Mouse (Mus musculus) mature B cell (primary cell): ENCODE measurements around the gene Steap3.

Experiments
- in situ Hi-C: fragments of 300-500 bp; cut with MboI; formaldehyde crosslinking; loops from 2 replicates; pipeline ENCODE4 v1.14.3; 2019

The Steap3 gene

DNA sequence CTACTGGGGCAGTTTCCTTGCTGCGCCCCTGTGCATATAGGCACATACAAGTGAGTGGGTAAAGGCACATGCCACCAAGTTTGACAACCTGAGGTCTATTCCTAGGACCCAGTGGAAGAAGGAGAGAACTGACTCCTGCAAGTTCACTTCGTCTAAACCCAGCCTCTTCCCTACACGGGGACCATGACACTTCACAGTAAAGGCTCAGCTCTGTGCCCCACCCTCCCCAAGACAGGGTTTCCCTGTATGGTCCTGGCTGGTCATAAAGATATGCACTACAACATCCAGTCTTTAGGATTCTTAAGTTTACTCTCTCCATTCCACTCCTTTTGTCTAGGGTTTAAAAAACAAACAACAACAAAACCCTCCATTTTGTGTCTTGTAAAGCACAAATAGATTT lies 21.9 kb downstream of the Steap3 start:
- in situ Hi-C loops = no loop called here

DNA sequence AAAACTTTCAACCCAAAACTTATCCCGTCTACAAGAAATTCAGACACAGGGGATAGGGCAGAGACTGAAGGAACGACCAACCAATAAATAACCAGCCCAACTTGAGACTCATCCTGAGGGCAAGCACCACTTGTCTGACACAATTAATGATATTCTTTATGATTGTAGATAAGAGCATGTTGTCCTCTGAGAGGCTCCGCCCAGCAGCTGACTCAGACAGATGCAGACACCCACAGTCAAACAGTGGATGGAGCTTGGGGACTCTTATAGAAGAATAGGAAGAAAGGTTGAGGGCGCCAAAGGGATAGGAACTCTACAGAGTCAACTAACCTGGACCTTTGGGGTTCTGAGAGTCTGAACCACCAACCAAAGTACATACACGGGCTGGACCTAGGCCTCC lies 22.7 kb downstream of the Steap3 start:
- in situ Hi-C loops = no loop called here

DNA sequence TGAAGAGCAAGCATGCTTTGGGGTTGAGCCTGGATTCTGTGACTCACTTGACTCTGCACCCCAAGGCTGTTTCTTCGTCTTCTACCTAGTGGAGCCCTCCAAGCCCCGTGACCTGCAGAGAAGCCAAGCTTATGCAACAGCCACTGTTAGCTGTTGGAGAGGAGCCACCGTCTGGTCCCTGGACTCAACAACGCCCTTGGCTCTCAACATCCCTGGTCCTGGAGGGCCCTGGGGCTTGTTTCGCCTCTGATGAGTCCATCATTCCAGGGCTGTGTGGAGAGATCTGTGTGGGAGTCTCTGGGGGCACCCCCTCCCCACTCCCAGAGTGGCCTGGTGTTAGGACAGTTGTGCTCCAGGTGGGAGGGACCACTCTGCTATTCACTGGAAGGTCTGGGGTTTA lies 24.3 kb downstream of the Steap3 start:
- in situ Hi-C loops = no loop called here

DNA sequence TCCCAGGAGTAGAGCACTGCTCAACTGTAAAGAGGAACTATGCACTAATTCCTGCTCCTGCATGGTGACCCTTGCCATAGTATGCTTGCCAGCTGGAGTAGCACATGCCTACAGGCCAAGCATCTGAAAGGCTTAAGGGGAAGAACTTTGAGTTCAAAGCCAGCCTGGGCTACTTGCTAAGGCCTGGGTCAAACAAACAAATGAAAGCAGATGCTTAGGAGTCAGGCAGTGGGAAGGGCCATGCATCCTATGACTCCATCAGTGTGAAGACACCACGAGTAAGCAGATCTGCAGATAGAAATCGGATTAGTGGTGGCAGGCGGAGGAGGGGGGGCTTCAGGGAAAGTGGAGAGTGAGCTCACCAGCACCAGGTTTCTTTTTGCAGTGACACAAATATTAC lies 25.2 kb downstream of the Steap3 start:
- in situ Hi-C loops = no loop called here

DNA sequence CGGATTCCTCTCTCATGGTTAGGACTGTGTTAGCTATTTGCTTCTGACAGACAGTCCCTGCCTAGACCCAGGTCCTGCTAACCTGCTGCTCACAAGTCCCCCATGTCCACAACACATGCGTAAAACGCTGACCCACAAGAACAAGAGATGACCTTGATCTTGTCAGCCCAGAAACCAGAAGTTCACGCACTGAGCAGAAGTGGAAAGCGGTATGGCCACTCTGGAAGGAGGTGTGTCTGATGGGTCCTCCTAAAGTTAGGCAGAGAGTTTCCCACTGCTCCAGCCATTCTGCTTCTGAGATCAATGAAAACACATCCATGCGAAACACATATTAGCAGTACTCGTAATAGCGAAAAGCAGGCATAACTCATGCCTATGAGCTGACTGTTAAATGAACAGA lies 25.6 kb downstream of the Steap3 start:
- in situ Hi-C loops = no loop called here

DNA sequence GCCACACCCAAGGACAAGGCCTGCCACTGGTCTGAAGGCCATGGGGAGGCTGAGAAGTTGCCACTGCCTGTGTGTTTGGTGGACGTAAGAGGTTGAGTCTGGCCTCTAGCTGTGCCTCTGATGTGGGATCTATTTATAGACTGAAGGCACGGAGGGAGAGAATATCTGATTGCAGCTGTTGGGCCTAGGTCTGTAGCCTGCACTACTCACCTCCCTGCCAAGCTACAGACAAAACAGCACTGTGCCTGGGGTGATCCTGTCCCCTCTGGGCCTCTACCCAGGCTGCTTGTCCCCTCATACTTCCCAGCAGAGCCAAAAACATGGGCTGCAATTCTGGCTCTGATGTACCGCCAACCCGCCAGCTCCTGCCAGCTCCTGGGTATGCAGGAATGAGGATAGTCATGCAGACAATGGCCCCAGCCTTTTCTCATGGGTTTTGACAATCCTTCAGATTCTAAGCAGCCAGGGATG lies 26.8 kb downstream of the Steap3 start:
- in situ Hi-C loops = no loop called here

DNA sequence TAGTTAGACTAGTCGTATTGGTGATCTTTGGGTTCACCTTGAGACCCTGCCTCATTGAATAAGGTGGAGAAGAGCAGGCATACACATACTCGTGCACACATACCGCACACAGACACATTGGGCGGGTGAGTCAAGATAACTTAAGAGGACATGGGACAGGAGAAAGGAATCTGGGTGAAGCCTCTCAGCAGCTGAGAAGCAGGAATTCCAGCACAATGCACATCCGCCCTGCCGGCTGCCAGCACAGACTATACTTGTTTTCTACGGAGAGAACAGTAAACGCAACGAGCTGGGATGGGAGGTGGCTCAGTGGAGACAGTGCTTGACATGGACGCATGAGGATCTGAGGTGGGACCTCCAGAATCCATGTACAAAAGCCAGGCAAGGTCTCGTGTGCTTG lies 27.9 kb downstream of the Steap3 start:
- in situ Hi-C loops = no loop called here

DNA sequence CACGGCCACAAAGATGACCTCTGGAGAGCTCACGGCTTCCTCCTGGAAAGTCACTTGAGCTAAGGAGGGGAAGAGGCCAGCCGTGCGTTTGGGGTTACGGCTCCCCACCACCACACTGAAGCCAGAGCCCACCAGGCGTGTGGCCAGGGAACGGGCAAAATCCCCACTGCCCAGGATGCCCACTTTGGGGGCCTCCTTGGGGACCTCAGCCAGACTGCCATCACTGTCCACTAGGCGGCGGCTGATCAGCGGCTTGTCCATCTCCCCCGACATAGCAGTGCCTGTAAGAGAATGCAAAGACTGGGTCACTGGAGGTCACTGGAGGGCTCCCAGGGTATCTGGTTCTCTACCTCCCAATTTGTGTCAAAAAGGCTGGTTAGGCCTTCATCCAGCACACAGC lies 28.5 kb downstream of the Steap3 start:
- in situ Hi-C loops = no loop called here

DNA sequence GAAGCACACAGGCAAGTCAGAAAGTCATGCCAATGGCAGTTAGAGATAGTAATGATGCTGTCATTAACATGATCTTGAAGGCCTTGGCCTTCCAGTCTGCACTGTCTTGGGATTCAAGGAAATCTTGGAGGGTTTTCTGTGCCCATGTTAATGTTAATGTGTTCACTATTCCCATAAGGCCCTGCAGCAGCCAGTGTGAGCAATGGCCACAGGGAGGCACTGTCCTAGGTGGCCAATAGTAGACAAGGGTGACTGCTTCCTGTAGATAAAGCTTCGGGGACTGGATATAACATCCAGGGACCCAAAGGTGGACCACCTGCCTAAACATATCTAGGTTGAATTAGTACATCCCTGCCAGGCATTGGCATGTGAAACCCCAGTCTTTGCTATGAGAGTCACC lies 35.4 kb downstream of the Steap3 start:
- in situ Hi-C loops = no loop called here

DNA sequence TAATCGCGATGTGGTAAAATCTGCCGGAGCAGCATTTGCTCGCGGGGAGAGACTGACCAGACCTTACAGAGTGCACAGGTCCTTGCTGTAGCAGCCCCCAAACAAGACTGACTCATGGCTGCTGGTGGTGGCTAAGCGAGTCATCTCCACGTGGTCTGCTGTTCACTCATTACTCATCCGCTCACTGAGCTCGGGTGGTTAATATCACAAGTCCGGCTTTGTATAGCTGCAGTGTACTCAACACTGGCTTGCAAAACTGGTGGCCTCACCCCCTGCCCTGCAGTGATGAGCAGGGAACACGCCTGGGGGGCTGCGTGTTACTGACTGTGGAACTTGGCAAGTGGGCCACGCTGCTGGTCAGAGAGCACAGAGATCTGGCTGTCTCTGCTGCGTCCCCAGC lies 36.1 kb downstream of the Steap3 start:
- in situ Hi-C loops = no loop called here

DNA sequence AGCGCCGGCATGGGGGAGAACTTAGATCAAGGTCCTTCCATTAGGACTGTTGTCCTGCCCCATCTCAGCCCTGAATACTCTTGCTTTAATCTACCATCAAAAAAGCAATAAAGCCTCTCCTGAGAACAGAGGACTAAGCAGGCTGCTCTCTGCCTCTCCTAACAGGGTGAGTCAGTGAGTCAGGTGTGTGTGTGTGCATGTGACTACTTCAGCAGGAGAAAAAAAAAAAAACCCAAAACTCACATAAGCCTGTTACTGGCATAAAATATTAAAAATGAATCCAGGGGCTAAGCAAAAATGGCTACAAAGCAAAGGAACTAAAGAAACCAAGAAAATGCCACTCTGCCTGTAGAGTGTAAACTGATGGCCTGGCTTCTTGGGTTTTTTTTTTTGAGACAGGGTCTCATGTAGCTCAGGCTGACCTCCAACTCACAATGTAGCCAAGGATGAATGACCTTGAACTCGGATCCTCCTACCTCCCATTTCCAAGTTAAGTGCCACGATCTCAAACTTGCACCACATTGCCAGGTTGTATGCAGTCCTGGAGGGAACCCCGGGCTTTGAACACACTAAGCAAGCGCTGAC lies 36.8 kb downstream of the Steap3 start:
- in situ Hi-C loops = no loop called here

DNA sequence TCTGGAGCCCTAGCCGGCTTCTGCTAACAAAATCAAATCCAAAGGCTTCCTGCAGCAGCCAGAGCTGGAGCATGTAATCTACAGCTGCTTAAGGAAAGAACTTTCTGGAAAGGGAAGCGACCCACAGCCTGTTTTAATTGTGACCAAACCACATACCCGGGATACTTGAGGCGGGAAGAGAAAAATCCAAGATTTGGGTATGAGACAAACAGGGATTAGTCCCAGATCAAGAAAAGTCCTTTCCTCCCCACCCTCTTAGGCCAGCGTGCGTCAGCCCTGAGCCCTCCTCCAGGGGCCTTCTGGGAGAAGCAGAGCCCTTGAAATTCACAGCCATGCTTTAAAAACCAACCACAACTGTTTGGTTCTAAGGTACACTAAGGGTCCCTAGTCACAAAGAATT lies 40.3 kb downstream of the Steap3 start:
- in situ Hi-C loops = no loop called here

DNA sequence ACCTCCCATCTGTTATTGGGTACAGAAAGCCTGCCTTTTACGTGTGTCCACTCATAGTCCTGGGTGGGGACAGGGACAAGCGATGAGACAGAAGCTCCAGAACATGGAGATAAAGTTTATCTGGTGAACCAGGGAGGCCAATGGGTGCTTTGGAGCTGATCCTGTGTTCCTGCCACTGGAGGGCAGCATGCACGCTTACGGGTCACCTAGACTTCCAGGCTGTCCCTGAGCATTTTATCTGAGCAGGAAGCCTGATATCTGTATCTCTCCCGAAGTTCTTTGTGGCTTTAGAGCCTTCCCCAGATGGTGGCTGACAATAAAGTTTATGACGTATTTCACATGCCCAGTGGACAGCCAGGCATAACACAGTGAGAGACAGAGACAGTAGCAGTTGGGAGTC lies 41.2 kb downstream of the Steap3 start:
- in situ Hi-C loops = no loop called here

DNA sequence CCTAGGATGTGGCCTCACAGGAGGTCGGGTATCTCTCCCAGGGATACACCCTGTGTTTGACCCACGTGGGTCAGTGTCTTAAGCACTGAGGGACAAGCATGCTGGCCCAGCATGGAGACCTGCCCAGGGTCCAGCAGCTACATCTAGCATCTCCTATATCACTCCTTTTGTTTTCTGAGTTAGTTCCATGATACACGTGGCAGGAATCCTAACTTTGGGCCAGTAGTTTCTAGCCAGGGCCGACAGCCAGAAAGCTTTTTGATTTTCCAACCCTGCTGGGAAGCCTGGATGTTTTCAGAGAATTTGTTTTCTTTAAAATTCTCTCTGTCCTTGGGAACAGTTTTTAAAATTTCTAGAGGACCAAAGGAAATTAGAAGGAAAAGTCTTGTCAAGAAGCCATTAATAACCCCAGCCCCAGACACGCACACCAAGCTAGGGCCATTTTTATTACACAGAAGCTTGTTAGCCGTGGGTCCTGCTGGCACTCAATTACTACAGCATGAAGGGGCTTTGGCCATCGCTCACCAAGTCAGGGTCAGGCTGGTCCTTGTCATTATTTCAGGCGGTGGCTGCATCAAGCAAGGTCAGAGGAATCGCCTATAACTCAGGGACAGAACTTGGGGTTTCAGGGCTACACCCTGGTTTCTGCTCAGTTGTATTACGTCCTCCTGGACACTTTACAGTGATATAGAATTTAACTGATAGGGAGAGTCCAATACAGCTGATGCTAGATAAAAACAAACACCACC lies 42.6 kb downstream of the Steap3 start:
- in situ Hi-C loops = no loop called here

DNA sequence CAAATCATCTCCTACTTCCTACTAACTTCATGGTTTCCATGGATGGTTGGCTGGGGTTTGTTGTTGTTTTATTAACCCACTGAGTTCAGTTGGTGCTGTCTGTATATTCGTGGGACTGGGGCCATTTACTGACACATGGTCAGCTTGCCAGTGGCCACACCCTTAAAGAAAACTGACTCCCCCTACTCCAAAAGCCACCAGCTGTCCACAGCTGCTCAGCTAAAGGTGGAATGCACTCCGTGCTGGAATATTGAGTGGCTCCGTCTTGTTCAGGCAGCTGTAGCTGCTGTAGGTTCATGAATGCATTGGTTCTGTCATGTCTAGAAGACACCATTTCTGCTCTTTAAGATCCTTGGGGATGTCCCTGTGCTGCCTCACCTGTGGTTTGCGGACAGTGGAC lies 48.9 kb downstream of the Steap3 start:
- in situ Hi-C loops = no loop called here

DNA sequence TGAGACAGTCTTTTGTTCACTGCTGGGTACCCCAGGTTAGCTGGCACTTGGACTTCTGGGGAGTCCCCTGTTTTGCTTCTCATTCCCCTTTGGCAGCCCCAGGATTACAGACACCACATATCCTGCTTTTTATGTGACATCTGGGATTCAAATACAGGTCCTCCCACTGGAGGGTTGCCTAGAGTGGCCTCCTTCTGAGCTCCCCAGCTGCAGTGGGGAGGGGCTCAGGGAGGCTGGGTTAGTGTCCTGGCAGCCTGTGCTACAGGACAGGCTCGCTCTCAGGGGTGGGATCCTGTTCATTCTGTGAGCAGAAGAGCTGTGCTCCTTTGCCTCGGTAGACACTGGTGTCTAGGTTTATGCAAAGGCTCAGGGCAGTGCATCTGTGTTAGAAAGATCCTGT lies 51.2 kb downstream of the Steap3 start:
- in situ Hi-C loops = no loop called here

DNA sequence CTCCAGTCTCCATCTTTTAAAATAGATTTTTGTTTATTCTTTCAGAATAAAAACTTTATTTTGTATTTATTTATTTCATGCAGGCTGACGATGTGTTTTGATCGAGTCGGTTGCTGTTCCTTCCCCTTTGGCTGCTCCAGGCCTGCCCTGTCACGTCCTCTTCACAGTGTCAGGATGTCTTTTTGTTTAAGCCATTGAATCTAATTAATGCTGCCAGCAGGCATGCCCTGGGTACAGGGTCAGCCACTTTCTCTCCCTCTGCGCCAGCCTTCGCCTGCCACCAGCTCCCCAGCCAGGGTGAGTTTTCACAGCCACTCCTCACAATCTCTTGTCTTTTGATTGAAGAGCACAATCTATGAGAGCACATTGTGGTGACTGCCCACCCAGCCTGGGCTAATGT lies 51.7 kb downstream of the Steap3 start:
- in situ Hi-C loops = no loop called here

DNA sequence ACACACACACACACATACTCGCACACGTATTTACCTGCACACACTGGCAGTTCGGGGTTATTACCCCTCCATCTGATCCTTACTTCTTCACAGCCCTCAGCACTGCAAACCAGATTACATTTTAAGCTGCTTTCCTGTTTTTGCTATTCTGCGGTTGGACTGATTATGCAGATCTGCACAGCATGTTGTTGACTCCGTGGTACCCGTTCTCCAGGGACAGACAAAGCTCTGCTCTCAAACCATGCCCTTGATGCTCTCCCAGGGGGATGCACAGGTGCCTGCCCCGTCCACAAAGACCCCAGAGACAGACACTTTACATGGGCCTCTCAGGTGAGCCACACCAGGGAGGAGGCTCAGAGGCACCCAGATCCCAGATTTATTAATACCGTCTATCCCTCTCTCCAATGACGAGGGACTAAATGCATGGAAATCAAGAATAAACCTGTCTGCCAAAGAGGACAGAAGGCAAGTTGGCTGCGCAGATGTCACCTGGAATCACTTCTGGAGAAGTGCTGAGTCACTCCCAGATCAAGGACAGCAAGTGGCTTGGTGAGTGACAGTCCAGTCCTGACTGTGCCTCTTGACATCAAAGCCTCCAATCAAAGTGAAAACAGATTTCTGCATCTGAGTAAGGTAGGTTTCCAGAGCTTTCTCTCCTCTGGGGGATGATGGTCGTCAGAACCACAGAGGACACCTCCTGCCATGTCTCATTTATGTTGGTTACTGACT lies 63.8 kb downstream of the Steap3 start:
- in situ Hi-C loops = no loop called here

DNA sequence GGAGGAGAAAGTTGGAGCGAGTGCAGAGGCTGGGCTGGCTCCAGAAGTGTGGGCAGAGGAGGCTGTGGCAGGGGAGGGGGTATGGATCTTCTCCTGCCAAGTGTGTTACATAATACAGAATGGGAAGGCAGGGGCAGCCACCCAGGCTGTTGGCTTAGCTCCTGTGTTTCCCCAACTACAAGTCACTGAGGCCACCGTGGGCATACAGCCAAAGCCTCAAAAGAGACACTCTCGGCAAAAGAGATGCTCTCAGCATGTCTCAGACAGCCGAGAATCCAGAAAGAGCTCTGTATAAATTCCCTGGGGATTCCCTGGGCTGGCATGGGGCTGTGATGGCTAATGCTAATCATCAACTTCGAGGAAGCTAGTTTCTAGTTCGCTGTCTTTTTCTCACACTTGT lies 64.9 kb downstream of the Steap3 start:
- in situ Hi-C loops = no loop called here

DNA sequence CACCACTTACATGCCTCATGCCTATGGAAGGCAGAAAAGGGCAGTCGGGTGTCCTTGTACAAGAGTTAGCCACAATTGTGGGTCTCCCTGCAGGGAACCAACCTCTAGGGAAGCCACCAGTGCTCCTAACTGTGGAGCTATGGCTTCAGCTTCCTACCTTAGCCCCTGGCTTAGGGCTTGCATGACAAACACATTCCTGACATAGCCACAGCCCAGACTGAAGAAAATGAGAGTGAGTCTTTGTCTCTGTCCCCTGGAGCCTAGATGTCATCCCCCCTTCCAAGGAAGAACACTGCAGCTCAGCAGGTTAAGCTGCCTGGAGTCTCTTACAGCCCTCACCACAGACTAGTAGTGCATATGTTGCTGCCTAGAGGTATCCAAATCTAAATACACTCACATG lies 67.7 kb downstream of the Steap3 start:
- in situ Hi-C loops = no loop called here

DNA sequence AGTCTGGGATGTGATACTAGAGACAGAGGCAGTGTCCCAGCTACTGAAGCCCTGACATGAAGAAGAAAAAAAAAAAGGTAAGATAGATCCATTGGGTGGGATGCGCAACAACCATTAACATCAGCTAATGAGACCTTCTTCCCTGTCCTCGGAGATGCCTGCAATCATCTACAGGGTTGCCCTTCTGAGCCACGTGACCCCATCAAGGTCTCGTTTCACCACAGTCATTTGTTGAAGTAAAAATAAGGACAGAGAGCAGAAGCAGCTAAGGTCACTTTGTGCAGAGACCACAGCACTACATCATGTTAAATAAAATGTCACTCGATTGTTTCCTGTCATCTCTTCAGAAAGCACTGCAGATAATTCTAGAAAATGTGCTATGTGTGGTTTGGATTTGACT lies 68.7 kb downstream of the Steap3 start:
- in situ Hi-C loops = no loop called here

DNA sequence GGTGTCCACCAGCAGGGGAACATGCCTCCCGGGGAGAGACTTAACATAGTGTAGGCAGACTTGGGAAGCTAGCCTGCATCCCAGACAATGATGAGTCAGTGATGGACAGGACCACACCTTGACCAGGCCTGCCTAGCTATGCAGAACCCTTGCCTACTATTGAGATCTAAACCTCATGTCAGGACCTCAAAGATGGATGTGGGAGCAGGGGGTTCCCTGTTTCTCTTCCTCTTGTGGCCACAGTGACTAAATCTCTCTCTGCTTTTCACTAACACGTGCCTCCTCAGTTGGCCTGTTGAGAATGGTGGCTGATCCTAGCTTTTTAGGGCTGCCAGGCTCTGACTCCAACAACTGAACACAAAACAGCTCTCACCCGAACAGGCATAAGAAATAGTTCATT lies 70.0 kb downstream of the Steap3 start:
- in situ Hi-C loops = no loop called here

DNA sequence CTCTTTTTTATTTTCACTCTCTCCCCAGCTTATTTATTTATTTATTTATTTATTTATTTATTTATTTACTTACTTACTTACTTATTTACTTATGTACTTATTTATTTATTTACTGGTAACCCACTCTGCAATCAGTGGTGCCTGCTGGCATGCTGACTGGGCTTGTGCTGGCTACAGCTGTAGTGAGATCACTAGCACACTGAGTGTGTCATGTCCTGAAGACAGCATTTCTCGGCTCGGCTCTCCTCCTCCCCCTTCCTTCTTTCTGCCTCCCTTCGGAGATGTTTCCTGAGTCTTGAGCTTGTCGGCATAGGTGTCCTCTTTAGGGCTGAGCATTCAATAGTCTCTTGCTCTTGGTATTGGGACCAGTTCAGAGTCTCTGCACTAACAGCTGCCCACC lies 73.6 kb downstream of the Steap3 start:
- in situ Hi-C loops = no loop called here
